Mouse (Mus musculus) kidney, embryonic 14.5 days (tissue): Measurements from ENCODE around the gene Vav2. TPM values are rescaled to one million over a fixed set of nuclear protein-coding genes. Genes with fewer than 3 reads are reported as not detected.

Experiments
- ATAC-seq: fragments of 200-750 bp; cut with Nextera tagmentation; 2 replicates; pipeline ENCODE4 v1.8.0; 2017; ENCODE audit warnings: moderate number of reproducible peaks, mild to moderate bottlenecking, moderate TSS enrichment, moderate library complexity; ENCODE audit not compliant: low FRiP score, low TSS enrichment
- H3K27ac ChIP-seq: fragments of 300-500 bp; sonication (generic); 2 replicates; pipeline ENCODE4 v1.5.1; 2014; ENCODE audit warnings: low read depth, mild to moderate bottlenecking, low read length, moderate library complexity, mixed read lengths
- H3K27me3 ChIP-seq: fragments of 300-500 bp; sonication (generic); 2 replicates; pipeline ENCODE4 v1.6.1; 2014; ENCODE audit warnings: mild to moderate bottlenecking, low read length; ENCODE audit not compliant: control insufficient read depth, insufficient read depth
- H3K36me3 ChIP-seq: fragments of 300-500 bp; sonication (generic); 2 replicates; pipeline ENCODE4 v1.6.1; 2014; ENCODE audit warnings: low read length, mixed read lengths; ENCODE audit not compliant: control insufficient read depth, insufficient read depth
- H3K4me1 ChIP-seq: fragments of 300-500 bp; sonication (generic); 2 replicates; pipeline ENCODE4 v1.6.1; 2014; ENCODE audit warnings: low read length, mixed read lengths; ENCODE audit not compliant: control insufficient read depth, insufficient read depth
- H3K4me2 ChIP-seq: fragments of 300-500 bp; sonication (generic); replicated peaks from 2 replicates; pipeline ENCODE4 v1.6.1; 2014; ENCODE audit warnings: low read depth, mild to moderate bottlenecking, low read length
- H3K4me3 ChIP-seq: fragments of 300-500 bp; sonication (generic); 2 replicates; pipeline ENCODE4 v1.5.1; 2014; ENCODE audit warnings: mild to moderate bottlenecking, low read length
- H3K9ac ChIP-seq: fragments of 300-500 bp; sonication (generic); 2 replicates; pipeline ENCODE4 v1.6.1; 2014; ENCODE audit warnings: low read depth, mild to moderate bottlenecking, low read length, moderate library complexity
- H3K9me3 ChIP-seq: fragments of 300-500 bp; sonication (generic); 2 replicates; pipeline ENCODE4 v1.6.1; 2016; ENCODE audit warnings: low read length; ENCODE audit not compliant: control insufficient read depth
- WGBS: fragments of 180-500 bp; shearing (Covaris S2); extraction: QIAGEN DNeasy Blood & Tissue Kit; methylation state at CpG from one replicate; pipeline ENCODE4 v1.1.7; 2014; 5-methylcytosine and 5-hydroxymethylcytosine counted together
- polyA plus RNA-seq: library from polyadenylated mRNA; unstranded; fragments of >200 nt; fragmentation: Nextera tagmentation; extraction: Ambion mirVana; gene quantifications from 2 replicates; pipeline ENCODE4 v1.2.1, GENCODE M21; 2014

Gene Vav2
- polyA plus RNA-seq, 1 experiment from 2014 or later: 8.2 TPM

- H3K9me3 ChIP-seq: no peaks in the 10 kb centered on the region
- peak overlapping the region; percentile 37; the same call in 1 of the 2 replicates for H3K9ac ChIP-seq
- no peak for ATAC-seq
- H3K4me1 ChIP-seq: peaks cover 25% of the 10 kb centered on the region
- no peak overlapping the region for H3K27ac ChIP-seq
- H3K27me3 ChIP-seq: no peaks in the 10 kb centered on the region
- H3K36me3 ChIP-seq: peaks cover 1% of the 10 kb centered on the region; the same call in 1 of the 2 replicates
- peak overlapping the region; percentile 41 for H3K4me2 ChIP-seq
- 49% methylated on average over 7 of the region's 7 CpGs for WGBS
- H3K4me3 ChIP-seq: peak overlapping the region; percentile 12
Measured at GRCm38 (mm10) chr2:27245947-27246346, 180.9 kb downstream of the Vav2 start.

GRCm38 (mm10) chr2:27237342-27237741 lies 189.5 kb downstream of the Vav2 start:
- ATAC-seq: peak; percentile 52

DNA sequence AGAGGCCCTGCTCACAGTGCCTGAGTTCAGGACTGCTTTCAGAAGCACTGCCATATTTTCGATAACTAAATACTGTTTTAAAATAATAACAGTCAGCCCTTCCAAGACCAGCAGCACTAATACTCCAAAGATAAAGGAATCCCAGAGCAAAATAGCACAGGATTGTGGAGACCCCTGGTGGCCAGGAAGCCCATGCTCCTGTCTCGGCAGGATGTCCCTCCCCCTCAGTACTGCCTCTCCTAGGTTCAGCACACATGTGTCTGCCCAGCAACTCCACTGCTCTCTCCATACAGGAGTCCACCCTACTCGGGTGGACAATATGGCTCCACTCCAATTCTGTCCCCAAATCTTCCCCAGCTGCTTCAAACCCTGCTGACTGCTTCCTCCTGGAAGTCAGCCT lies 191.1 kb downstream of the Vav2 start:
- Histone ChIP-seq H3K9ac (no peak overlapping the region), H3K9me3 (no peaks in the 10 kb centered on the region), H3K4me2 (no peak overlapping the region), H3K36me3 (peaks cover 4% of the 10 kb centered on the region; the same call in 1 of the 2 replicates), H3K4me1 (0 out of 2 replicates have a peak, but pooled peaks cover 3% of the 10 kb centered on the region), H3K27me3 (no peaks in the 10 kb centered on the region), H3K4me3 (no peak overlapping the region), H3K27ac (no peak overlapping the region)
- ATAC-seq: peak; percentile 56; the same call in 1 of the 2 replicates
- WGBS: 14% methylated on average over 3 of the region's 3 CpGs

More at GRCm38 (mm10) chr2:27237342-27237741, 189.5 kb downstream of the Vav2 start:
- peaks cover 6% of the 10 kb centered on the region; the same call in 1 of the 2 replicates for H3K36me3 ChIP-seq
- 0 out of 2 replicates have a peak, but pooled peaks cover 3% of the 10 kb centered on the region for H3K4me1 ChIP-seq
- H3K27me3 ChIP-seq: no peaks in the 10 kb centered on the region
- no peak overlapping the region for H3K4me2 ChIP-seq
- 26% methylated on average over 4 of the region's 4 CpGs for WGBS
- H3K9me3 ChIP-seq: no peaks in the 10 kb centered on the region
- no peak overlapping the region for H3K4me3 ChIP-seq
- no peak overlapping the region for H3K9ac ChIP-seq
- no peak overlapping the region for H3K27ac ChIP-seq

GRCm38 (mm10) chr2:27232376-27232775 lies 194.5 kb downstream of the Vav2 start:
- Histone ChIP-seq H3K4me1 (0 out of 2 replicates have a peak, but pooled peaks cover 3% of the 10 kb centered on the region), H3K4me3 (no peak overlapping the region), H3K36me3 (peaks cover 6% of the 10 kb centered on the region; the same call in 1 of the 2 replicates), H3K9me3 (no peaks in the 10 kb centered on the region), H3K4me2 (no peak overlapping the region), H3K27me3 (no peaks in the 10 kb centered on the region), H3K27ac (no peak overlapping the region), H3K9ac (peak overlapping the region; percentile 12; the same call in 1 of the 2 replicates)
- WGBS: 20% methylated on average over 7 of the region's 7 CpGs
- no peak; the same call in 1 of the 2 replicates for ATAC-seq

DNA sequence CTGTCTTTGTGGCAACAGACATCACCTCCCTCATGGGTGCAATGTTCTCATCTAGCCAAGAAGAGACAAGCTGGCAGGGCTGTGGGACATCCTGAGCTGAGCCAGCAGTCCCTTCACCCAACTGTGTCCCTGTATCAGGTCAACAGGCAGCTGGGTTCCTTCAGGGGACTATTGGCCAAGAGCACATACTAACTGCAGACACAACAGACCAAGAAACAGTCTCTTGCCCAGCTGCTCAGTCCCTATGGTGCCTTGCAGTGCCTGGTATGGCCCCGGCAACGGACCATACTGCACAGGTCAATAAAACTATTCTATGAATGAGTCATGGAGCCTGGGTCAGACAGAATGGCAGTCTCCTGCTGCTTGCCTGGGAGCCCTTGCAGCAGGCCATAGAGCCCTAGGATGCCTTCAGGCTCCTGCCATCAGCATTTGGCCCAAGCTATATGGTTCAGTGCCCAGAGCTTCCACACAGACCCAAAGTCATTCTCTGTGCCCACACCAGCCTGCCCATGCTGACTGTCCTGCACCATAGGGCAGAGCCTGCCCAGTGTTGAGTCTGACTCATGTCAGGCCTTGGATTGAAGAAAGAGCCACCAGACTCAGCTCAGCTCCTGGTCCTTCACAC lies 197.2 kb downstream of the Vav2 start:
- no peak overlapping the region for H3K27ac ChIP-seq
- no peak overlapping the region for H3K4me2 ChIP-seq
- no peaks in the 10 kb centered on the region for H3K27me3 ChIP-seq
- no peaks in the 10 kb centered on the region for H3K9me3 ChIP-seq
- H3K9ac ChIP-seq: no peak overlapping the region
- H3K4me3 ChIP-seq: no peak overlapping the region
- 0 out of 2 replicates have a peak, but pooled peaks cover 3% of the 10 kb centered on the region for H3K4me1 ChIP-seq
- no peak for ATAC-seq
- 86% methylated on average over 2 of the region's 2 CpGs for WGBS
- H3K36me3 ChIP-seq: 0 out of 2 replicates have a peak, but pooled peaks cover 2% of the 10 kb centered on the region

- no peak overlapping the region for H3K27ac ChIP-seq
- H3K36me3 ChIP-seq: 0 out of 2 replicates have a peak, but pooled peaks cover 2% of the 10 kb centered on the region
- H3K9ac ChIP-seq: no peak overlapping the region
- H3K4me3 ChIP-seq: no peak overlapping the region
- no peaks in the 10 kb centered on the region for H3K9me3 ChIP-seq
- no peaks in the 10 kb centered on the region for H3K27me3 ChIP-seq
- no peak overlapping the region for H3K4me2 ChIP-seq
- H3K4me1 ChIP-seq: 0 out of 2 replicates have a peak, but pooled peaks cover 3% of the 10 kb centered on the region
- no peak for ATAC-seq
- WGBS: 80% methylated on average over 5 of the region's 5 CpGs
Measured at GRCm38 (mm10) chr2:27228809-27229480, 197.9 kb downstream of the Vav2 start.

DNA sequence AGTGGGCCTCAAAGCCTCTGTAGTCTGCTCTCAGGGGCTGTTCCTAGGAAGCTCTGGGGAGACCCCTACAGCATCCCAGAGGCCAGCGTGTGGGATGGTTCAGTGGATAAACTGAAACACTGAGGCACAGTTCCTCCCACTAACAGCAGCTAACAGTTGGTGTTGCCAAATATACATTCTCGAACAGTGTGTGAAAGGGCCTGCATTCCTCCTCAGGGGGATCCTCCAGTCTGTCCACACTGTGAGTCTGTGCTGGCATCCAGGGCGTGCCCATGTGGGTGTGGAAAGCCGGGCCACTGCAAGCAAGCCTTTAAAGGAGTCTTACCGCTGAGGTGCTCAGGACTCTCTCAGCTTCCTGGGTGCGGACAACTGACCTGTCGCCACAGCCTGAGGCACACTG lies 200.3 kb downstream of the Vav2 start:
- ATAC-seq: no peak
- H3K4me2 ChIP-seq: no peak overlapping the region
- 0 out of 2 replicates have a peak, but pooled peaks cover 2% of the 10 kb centered on the region for H3K36me3 ChIP-seq
- WGBS: 72% methylated on average over 7 of the region's 7 CpGs
- H3K4me1 ChIP-seq: no peaks in the 10 kb centered on the region
- no peak overlapping the region for H3K27ac ChIP-seq
- H3K9ac ChIP-seq: no peak overlapping the region
- H3K27me3 ChIP-seq: no peaks in the 10 kb centered on the region
- no peak overlapping the region for H3K4me3 ChIP-seq
- no peaks in the 10 kb centered on the region for H3K9me3 ChIP-seq

GRCm38 (mm10) chr2:27223012-27223421 lies 203.8 kb downstream of the Vav2 start:
- no peak overlapping the region for H3K27ac ChIP-seq
- WGBS: 82% methylated on average over 7 of the region's 7 CpGs
- no peaks in the 10 kb centered on the region for H3K9me3 ChIP-seq
- H3K4me1 ChIP-seq: no peaks in the 10 kb centered on the region
- H3K36me3 ChIP-seq: no peaks in the 10 kb centered on the region; the same call in 1 of the 2 replicates
- ATAC-seq: no peak
- no peaks in the 10 kb centered on the region for H3K27me3 ChIP-seq
- no peak overlapping the region for H3K4me2 ChIP-seq
- no peak overlapping the region for H3K4me3 ChIP-seq
- no peak overlapping the region for H3K9ac ChIP-seq

DNA sequence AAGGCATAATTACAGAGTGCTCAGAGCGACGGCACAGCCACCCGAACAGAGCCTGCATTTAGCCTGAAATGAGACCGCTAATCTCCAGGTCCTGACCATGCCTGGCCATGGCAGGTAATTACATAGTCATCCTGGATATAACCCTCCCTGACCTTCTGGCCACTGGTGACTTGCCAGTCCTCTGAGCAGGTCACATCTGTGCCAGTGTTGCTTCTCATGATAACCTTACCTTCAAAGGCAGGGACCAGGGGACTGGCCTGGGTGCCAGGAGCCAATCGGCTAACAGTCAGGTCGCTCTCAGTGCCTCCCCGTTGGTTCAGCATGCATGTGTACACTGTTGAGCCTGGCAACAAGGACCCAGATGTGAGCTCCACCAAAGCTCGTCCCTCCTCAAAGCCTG lies 208.3 kb downstream of the Vav2 start:
- Histone ChIP-seq H3K4me3 (no peak overlapping the region), H3K27me3 (no peaks in the 10 kb centered on the region), H3K4me2 (no peak overlapping the region), H3K4me1 (no peaks in the 10 kb centered on the region), H3K36me3 (no peaks in the 10 kb centered on the region; the same call in 1 of the 2 replicates), H3K27ac (no peak overlapping the region), H3K9ac (no peak overlapping the region), H3K9me3 (no peaks in the 10 kb centered on the region)
- no peak for ATAC-seq
- WGBS: 84% methylated on average over 8 of the region's 8 CpGs
